Mouse (Mus musculus) myocyte (in vitro differentiated cells): ENCODE measurements around the gene Atxn2l.

Source experiments
- CEBPB ChIP-seq: IDR thresholded peaks from 2 replicates; pipeline ENCODE4 v1.6.1; 2011; ENCODE audit warnings: mild to moderate bottlenecking, moderate library complexity; ENCODE audit not compliant: poor library complexity, insufficient read depth, severe bottlenecking
- E2F4 ChIP-seq: IDR thresholded peaks from one replicate; pipeline ENCODE4 v1.6.1; 2011; ENCODE audit warnings: mild to moderate bottlenecking, control low read depth, moderate library complexity; ENCODE audit not compliant: insufficient read depth
- MYOD1 ChIP-seq, 3 experiments: IDR thresholded peaks; one replicate each; pipeline ENCODE4 v1.6.1; 2011; ENCODE audit warnings: control low read depth in 2 of 3, low read depth in 2 of 3, mild to moderate bottlenecking in 2 of 3, moderate library complexity in 1 of 3; ENCODE audit not compliant: insufficient read length in 2 of 3, control insufficient read depth in 1 of 3
- MYOG ChIP-seq, 3 experiments: IDR thresholded peaks; one replicate each; pipeline ENCODE4 v1.6.1; 2011; ENCODE audit warnings: control low read depth in 2 of 3, low read depth in 2 of 3, mild to moderate bottlenecking in 2 of 3; ENCODE audit not compliant: insufficient read length in 2 of 3, control insufficient read depth in 1 of 3, insufficient read depth in 1 of 3
- POLR2A ChIP-seq: IDR thresholded peaks from one replicate; pipeline ENCODE4 v1.6.1; 2011; ENCODE audit warnings: low read depth, mild to moderate bottlenecking, control low read depth, moderate library complexity; ENCODE audit not compliant: insufficient read length
- POLR2AphosphoS2 ChIP-seq: IDR thresholded peaks from one replicate; pipeline ENCODE4 v1.6.1; 2011; ENCODE audit warnings: low read depth, control low read depth; ENCODE audit not compliant: insufficient read length
- REST ChIP-seq: IDR thresholded peaks from one replicate; pipeline ENCODE4 v1.6.1; 2011; ENCODE audit warnings: mild to moderate bottlenecking, control low read depth, moderate library complexity; ENCODE audit not compliant: insufficient read depth, insufficient read length
- SRF ChIP-seq: IDR thresholded peaks from one replicate; pipeline ENCODE4 v1.6.1; 2011; ENCODE audit warnings: low read depth; ENCODE audit not compliant: control insufficient read depth, insufficient read length
- TCF12 ChIP-seq: IDR thresholded peaks from one replicate; pipeline ENCODE4 v1.6.1; 2011; ENCODE audit warnings: mild to moderate bottlenecking, control low read depth; ENCODE audit not compliant: poor library complexity, insufficient read depth, severe bottlenecking
- TCF3 ChIP-seq: IDR thresholded peaks from one replicate; pipeline ENCODE4 v1.6.1; 2011; ENCODE audit warnings: low read depth, control low read depth; ENCODE audit not compliant: insufficient read length
- USF1 ChIP-seq: IDR thresholded peaks from one replicate; pipeline ENCODE4 v1.6.1; 2011; ENCODE audit warnings: low read depth, mild to moderate bottlenecking, control low read depth, moderate library complexity

DNA sequence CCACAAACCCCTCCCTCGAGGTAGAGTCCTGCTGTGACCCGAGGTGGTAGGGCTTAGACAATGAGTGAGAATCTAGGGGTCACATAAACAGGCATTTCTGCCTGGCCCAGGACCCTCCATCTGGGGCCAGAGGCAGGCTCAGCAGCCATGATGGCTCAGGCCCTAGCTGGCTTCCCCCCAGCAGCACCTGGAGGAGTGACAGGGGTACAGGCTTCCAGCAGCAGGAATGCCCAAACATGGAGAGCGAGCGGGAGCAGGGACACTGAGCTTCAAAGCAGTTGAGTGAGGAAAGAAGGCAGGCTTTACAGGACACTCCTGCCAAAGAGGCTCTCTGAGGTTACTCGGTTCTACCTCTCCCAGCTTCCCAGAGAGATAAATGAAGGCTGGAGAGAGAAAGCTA, 38.4 kb downstream of the Atxn2l start:
- TF ChIP-seq POLR2A (no peak), TCF3 (no peak), MYOG (IDR thresholded peaks at IDR 0.05; ENCODE audit: control insufficient read depth in 1 of 3, insufficient read depth in 1 of 3, insufficient read length in 2 of 3, low read depth in 2 of 3) (no peak), USF1 (no peak), E2F4 (no peak), REST (no peak), MYOD1 (IDR thresholded peaks at IDR 0.05; ENCODE audit: control insufficient read depth in 1 of 3, insufficient read length in 2 of 3, low read depth in 2 of 3) (peak in 1 of 3 experiments; percentile 12), TCF12 (no peak), SRF (no peak), POLR2AphosphoS2 (no peak), CEBPB (no peak)
